Mouse (Mus musculus) hindbrain, embryonic 12.5 days (tissue): ENCODE results near the gene Eloa. TPM values are rescaled to one million over a fixed set of nuclear protein-coding genes. Genes with fewer than 3 reads are reported as not detected.

ENCODE experiments used
- ATAC-seq: fragments of 200-750 bp; cut with Nextera tagmentation; 2 replicates; pipeline ENCODE4 v1.8.0; 2017; ENCODE audit warnings: moderate TSS enrichment; ENCODE audit not compliant: low FRiP score
- H3K27ac ChIP-seq: fragments of 300-500 bp; sonication (generic); 2 replicates; pipeline ENCODE4 v1.5.1; 2016; ENCODE audit warnings: mild to moderate bottlenecking
- H3K27me3 ChIP-seq: fragments of 300-500 bp; sonication (generic); 2 replicates; pipeline ENCODE4 v1.6.1; 2016; ENCODE audit warnings: mild to moderate bottlenecking
- H3K36me3 ChIP-seq: fragments of 300-500 bp; sonication (generic); 2 replicates; pipeline ENCODE4 v1.6.1; 2016; ENCODE audit warnings: mild to moderate bottlenecking
- H3K4me1 ChIP-seq: fragments of 300-500 bp; sonication (generic); 2 replicates; pipeline ENCODE4 v1.6.1; 2016
- H3K4me2 ChIP-seq: fragments of 300-500 bp; sonication (generic); replicated peaks from 2 replicates; pipeline ENCODE4 v1.6.1; 2016; ENCODE audit warnings: mild to moderate bottlenecking
- H3K4me3 ChIP-seq: fragments of 300-500 bp; sonication (generic); 2 replicates; pipeline ENCODE4 v1.5.1; 2016; ENCODE audit warnings: mild to moderate bottlenecking
- H3K9ac ChIP-seq: fragments of 300-500 bp; sonication (generic); 2 replicates; pipeline ENCODE4 v1.6.1; 2016; ENCODE audit warnings: mild to moderate bottlenecking, moderate library complexity
- H3K9me3 ChIP-seq: fragments of 300-500 bp; sonication (generic); replicated peaks from 2 replicates; pipeline ENCODE4 v1.6.1; 2016; ENCODE audit warnings: mild to moderate bottlenecking
- WGBS: fragments of 180-500 bp; shearing (Covaris S2); methylation state at CpG from one replicate; pipeline ENCODE4 v1.1.7; 2016; 5-methylcytosine and 5-hydroxymethylcytosine counted together
- polyA plus RNA-seq: library from polyadenylated mRNA; unstranded; fragments of >200 nt; fragmentation: Nextera tagmentation; extraction: Ambion mirVana; gene quantifications from 2 replicates; pipeline ENCODE4 v1.2.1, GENCODE M21; 2016

Gene Eloa
- polyA plus RNA-seq, 1 experiment from 2014 or later, result 36.5 TPM

DNA sequence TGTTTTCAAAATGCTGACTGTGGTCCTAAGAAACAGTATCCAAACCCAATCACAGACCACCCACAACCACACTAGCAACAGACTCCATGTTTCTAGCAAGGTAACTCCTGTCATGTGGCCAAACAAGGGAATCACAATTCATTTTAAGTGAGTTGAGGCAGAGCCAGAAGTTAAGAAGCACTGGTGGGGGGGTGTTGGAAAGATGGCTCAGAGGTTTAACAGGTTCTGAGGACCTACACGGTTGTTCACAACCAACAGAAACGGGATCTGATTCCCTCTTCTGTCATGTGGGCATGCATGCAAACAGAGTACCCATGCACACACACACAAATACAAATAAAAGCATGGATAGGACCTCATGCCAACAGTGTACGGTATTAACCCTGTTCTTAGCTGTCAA, 30.5 kb upstream of the Eloa start:
- Histone ChIP-seq H3K4me3 (peak overlapping the region; percentile 91), H3K36me3 (peaks cover 39% of the 10 kb centered on the region), H3K27me3 (no peaks in the 10 kb centered on the region), H3K4me2 (peak overlapping the region; percentile 99), H3K4me1 (peaks cover 13% of the 10 kb centered on the region), H3K9me3 (no peaks in the 10 kb centered on the region), H3K27ac (no peak overlapping the region), H3K9ac (peak overlapping the region; percentile 98)
- 7% methylated on average over 3 of the region's 3 CpGs for WGBS
- ATAC-seq, result no peak

DNA sequence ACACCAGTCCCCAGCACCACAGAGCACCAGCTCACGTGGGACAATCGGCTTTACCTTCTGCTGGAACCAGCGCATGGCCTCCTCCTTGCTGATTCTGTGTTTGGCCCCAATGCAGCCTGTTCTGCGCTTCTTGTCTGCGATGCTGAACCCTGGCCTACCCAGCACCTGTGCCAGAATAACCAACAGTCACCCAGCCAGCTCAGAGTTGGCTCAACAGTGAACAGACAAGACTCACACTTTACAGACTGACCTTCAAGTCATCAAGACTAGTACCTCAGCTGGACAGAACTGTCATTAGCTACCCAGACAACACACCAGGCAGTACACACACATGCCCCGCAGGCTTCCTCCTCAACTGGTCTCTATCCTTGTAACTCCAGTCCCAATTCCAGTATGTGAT, 28.7 kb upstream of the Eloa start:
- Histone ChIP-seq H3K27me3 (no peaks in the 10 kb centered on the region), H3K27ac (no peak overlapping the region)
- WGBS, result 98% methylated on average over 6 of the region's 6 CpGs

DNA sequence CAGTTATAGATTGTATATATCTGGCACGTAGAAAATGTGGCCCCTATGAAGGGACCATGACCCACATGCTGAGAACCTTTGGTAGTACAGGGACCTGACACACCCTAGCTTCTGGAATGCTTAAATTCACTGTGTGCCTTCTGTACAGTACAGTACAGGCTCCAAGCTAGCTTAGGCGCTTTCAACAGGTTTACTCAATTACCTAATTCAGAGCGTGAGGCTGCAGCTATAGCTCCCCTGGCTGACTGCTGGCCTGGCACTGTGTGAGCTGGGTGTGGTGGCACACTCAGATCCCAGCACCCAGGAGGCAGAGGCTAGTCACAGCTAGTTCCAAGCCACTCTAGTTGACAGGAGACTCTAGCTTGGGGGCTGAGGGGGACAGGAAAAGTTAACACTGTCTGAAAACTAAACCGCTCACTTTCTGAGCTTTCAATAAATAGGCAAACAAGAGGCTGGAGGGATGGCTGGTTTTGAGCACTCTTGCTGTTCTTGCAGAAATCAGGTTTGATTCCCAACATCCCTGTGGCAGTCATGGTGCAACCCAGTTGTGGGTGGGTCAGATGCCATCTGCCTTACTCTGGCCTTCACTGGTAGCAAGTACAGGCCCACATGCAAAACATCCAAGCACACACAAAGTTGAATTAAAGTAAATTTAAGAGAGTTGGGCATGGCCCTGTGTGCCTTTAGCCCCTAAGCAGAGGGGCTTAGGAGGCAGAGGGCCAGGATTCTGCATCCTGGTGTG, 26.9 kb upstream of the Eloa start:
- Histone ChIP-seq H3K27ac (no peak overlapping the region), H3K36me3 (peaks cover 64% of the 10 kb centered on the region), H3K27me3 (no peaks in the 10 kb centered on the region), H3K4me3 (no peak overlapping the region), H3K9me3 (no peaks in the 10 kb centered on the region), H3K4me1 (peaks cover 16% of the 10 kb centered on the region), H3K4me2 (no peak overlapping the region), H3K9ac (no peak overlapping the region)
- ATAC-seq, result no peak
- WGBS, result 73% methylated on average over 4 of the region's 4 CpGs

More for the DNA sequence above, 28.7 kb upstream of the Eloa start:
- H3K4me3 ChIP-seq, result no peak overlapping the region
- peaks cover 53% of the 10 kb centered on the region for H3K36me3 ChIP-seq
- no peaks in the 10 kb centered on the region for H3K9me3 ChIP-seq
- ATAC-seq, result no peak
- H3K4me2 ChIP-seq, result no peak overlapping the region
- peaks cover 16% of the 10 kb centered on the region for H3K4me1 ChIP-seq
- no peak overlapping the region for H3K9ac ChIP-seq

DNA sequence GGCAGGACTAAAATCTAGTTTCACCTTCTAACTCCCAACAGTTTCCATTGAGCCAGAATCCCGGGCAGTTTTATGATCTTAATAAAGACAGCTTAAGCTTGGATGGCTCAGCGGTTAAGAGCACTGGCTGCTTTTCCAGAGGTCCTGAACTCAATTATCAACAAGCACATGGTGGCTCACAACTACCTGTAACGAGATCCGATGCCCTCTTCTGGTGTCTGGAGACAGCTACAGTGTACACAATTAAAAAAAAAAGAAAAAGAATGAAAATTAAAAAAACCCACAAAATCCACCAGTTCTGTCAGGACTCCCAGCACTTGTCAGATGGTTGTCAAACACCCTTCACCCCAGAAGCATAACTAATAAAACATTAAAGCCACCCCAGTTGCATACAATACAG, 26.1 kb upstream of the Eloa start:
- H3K4me3 ChIP-seq, result no peak overlapping the region
- peaks cover 66% of the 10 kb centered on the region for H3K36me3 ChIP-seq
- H3K9me3 ChIP-seq, result no peaks in the 10 kb centered on the region
- H3K4me2 ChIP-seq, result no peak overlapping the region
- H3K9ac ChIP-seq, result no peak overlapping the region
- H3K4me1 ChIP-seq, result peaks cover 16% of the 10 kb centered on the region
- 71% methylated on average over 4 of the region's 4 CpGs for WGBS
- no peak overlapping the region for H3K27ac ChIP-seq
- no peak for ATAC-seq
- H3K27me3 ChIP-seq, result no peaks in the 10 kb centered on the region

DNA sequence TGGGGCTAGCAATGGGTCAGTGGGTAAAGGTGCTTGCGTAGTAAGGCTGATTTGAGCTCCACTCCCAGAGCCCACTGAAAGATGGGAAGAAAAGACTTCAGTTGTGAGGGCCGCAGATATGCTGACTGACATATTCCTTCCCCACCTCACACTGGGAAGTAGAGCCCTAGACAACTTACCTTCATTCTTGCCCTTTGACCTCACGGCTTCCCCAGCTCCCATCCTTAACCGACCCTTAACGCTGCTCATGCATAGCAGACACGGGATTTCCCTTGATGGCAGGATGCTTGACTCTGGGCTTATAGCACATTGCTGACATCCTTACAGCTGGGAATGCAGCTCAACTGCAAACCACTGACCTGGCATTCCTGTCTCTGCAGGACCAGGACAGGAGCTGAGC, 25.3 kb upstream of the Eloa start:
- Histone ChIP-seq H3K36me3 (peaks cover 66% of the 10 kb centered on the region), H3K4me3 (no peak overlapping the region), H3K9ac (no peak overlapping the region), H3K9me3 (no peaks in the 10 kb centered on the region), H3K4me2 (no peak overlapping the region), H3K27me3 (no peaks in the 10 kb centered on the region), H3K4me1 (peaks cover 11% of the 10 kb centered on the region), H3K27ac (no peak overlapping the region)
- ATAC-seq, result no peak
- 74% methylated on average over 6 of the region's 6 CpGs for WGBS

DNA sequence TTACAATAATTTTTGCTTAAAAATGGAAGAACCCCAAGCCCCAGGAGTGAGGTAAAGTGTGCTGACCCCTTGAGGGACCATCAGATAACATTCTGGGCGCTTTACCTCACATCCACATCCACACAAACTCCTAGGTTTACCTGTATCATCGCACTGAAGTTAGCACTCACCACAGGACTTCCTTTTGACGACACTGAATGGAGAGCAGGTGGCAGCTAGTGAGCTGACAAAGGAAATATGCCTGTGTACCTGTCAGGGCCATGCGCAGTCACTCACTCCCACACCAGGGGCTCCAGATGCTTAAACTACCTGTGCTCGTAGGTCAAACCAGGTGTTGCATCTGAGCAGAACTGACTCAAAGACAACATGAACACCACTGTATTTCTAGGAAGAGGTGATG, 23.5 kb upstream of the Eloa start:
- no peak overlapping the region for H3K27ac ChIP-seq
- 86% methylated on average over 5 of the region's 5 CpGs for WGBS
- no peak overlapping the region for H3K9ac ChIP-seq
- no peaks in the 10 kb centered on the region for H3K9me3 ChIP-seq
- H3K36me3 ChIP-seq, result peaks cover 51% of the 10 kb centered on the region
- H3K4me1 ChIP-seq, result 0 out of 2 replicates have a peak, but pooled peaks cover 3% of the 10 kb centered on the region
- no peak overlapping the region for H3K4me2 ChIP-seq
- no peaks in the 10 kb centered on the region for H3K27me3 ChIP-seq
- ATAC-seq, result no peak
- H3K4me3 ChIP-seq, result no peak overlapping the region

DNA sequence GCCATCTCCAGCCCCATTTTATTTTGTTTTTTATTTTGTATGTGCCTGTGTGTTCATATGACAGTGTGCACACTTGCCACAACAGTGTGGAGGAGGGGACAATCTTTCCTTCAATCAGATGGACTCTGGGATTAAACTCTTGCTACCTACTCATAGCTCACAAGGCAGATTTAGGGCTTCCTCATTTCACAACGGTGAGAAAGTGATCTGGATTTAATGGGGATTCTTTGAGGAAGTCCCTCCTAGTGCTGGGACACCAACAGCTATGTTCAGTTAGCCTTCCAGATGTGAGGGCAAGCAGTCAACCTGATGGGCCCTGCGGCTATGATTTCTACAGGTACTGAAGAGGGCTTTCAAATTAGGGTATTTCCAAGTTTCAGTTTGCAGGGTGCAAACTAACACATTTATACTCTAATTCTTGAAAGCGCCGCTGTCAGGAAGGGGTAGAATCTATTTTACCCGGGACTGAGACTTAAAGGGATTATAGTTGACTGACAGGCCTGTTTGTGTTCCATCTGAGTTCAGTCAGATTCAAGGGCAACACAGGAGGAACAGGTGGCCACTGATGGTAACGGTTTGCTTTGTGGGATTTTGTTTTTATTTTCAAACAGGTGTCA, 22.3 kb upstream of the Eloa start:
- H3K4me2 ChIP-seq, result no peak overlapping the region
- H3K9me3 ChIP-seq, result no peaks in the 10 kb centered on the region
- H3K27ac ChIP-seq, result no peak overlapping the region
- peaks cover 39% of the 10 kb centered on the region for H3K36me3 ChIP-seq
- ATAC-seq, result no peak
- H3K4me1 ChIP-seq, result 0 out of 2 replicates have a peak, but pooled peaks cover 3% of the 10 kb centered on the region
- H3K9ac ChIP-seq, result no peak overlapping the region
- 88% methylated on average over 6 of the region's 6 CpGs for WGBS
- no peak overlapping the region for H3K4me3 ChIP-seq
- H3K27me3 ChIP-seq, result no peaks in the 10 kb centered on the region

DNA sequence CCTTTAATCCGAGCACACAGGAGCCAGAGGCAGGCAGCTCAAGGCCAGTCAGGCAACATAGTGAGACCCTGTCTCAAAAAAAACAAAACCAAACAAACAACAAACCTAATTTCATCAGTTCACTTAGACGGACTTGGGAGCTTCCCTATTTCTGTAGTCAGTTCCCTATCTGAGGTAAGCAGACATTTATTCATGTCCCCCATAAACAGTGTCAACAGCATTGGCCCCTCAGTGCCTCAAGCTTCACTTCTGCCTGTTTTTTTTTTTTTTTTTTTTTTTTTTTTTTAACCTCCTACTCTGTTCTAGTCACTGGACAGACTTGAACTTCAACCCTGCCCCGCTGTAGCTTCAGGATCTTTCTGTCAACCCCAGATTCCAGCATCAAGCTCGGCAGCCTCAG, 13.5 kb upstream of the Eloa start:
- Histone ChIP-seq H3K4me1 (peaks cover 11% of the 10 kb centered on the region), H3K9me3 (no peaks in the 10 kb centered on the region), H3K4me3 (no peak overlapping the region), H3K27ac (no peak overlapping the region), H3K4me2 (no peak overlapping the region), H3K27me3 (no peaks in the 10 kb centered on the region), H3K9ac (no peak overlapping the region), H3K36me3 (no peaks in the 10 kb centered on the region)
- no peak for ATAC-seq
- 86% methylated on average over 4 of the region's 4 CpGs for WGBS

DNA sequence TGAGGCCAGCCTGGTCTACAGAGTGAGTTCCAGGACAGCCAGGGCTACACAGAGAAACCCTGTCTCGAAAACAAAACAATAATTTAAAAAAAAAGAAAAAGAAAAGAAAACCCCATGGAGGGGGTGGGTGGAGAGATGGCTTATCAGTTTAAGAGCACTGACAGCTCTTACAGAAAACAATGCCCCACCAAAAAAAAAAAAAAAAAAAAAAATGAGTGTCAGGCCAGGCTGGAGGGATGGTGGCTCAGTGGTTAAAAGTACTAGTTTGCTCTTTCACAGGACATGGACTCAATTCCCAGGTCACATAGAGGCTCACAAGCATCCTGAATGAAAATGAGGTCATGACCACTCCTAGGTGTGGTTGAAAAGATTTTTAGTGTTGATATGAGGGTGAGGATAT, 11.7 kb upstream of the Eloa start:
- Histone ChIP-seq H3K27ac (no peak overlapping the region), H3K4me1 (peaks cover 11% of the 10 kb centered on the region), H3K27me3 (no peaks in the 10 kb centered on the region), H3K9me3 (no peaks in the 10 kb centered on the region), H3K4me3 (no peak overlapping the region), H3K9ac (no peak overlapping the region), H3K4me2 (no peak overlapping the region), H3K36me3 (no peaks in the 10 kb centered on the region)
- ATAC-seq, result no peak
- whole genome bisulfite sequencing, result 67% methylated on average over 1 of the region's 1 CpGs

DNA sequence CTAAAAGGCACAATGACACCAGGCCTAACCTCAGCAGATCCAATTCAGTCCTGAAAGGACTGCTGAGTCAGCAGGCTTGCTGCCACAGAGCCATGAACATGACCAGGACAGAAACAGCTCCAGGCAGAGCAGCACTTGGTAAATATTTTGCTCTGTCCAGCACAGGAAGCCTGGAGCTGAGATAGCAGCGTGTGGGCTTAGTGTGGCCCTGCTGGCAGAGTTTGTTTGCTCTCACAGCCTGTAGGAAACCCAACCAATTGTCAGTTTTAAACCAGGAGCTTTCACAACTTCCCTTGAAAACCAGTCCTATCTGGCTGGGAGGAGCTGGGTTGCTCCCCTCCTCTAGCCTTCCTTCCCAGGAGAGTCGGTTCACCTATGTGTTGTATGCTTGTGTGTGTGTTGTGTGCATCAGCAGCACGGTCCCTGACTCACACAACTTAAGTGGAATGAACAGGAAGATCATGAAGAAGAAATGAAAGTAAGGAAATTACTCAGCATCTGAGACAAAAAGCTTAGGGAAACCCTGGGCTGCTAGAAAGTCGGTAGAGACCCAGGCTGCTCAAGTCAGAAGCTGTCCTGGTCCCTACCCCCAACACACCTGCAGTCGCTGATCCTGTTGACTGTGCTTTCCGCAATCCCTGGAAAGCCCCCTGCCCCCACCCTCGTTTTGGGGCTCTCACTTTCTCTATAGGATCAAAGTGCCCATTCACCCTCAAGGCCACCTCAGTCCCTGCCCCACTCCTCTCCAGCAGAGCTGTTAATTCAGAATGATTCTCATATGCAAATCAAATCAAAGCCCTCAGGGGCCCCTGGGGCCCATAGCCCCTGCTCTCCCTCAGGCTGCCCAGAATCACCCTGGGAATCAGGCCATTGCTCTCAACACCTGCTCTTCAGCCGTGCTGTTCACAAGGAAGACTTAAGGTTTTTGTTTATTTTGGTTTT, 9.7 kb upstream of the Eloa start:
- peak overlapping the region; percentile 18; the same call in 1 of the 2 replicates for H3K4me2 ChIP-seq
- H3K4me3 ChIP-seq, result no peak overlapping the region
- peak overlapping the region; percentile 25 for H3K27ac ChIP-seq
- peaks cover 11% of the 10 kb centered on the region for H3K4me1 ChIP-seq
- ATAC-seq, result peak; percentile 40; the same call in 1 of the 2 replicates
- H3K9me3 ChIP-seq, result no peaks in the 10 kb centered on the region
- 2% methylated on average over 8 of the region's 8 CpGs for WGBS
- H3K9ac ChIP-seq, result peak overlapping the region; percentile 8; the same call in 1 of the 2 replicates
- H3K36me3 ChIP-seq, result no peaks in the 10 kb centered on the region
- no peaks in the 10 kb centered on the region for H3K27me3 ChIP-seq

DNA sequence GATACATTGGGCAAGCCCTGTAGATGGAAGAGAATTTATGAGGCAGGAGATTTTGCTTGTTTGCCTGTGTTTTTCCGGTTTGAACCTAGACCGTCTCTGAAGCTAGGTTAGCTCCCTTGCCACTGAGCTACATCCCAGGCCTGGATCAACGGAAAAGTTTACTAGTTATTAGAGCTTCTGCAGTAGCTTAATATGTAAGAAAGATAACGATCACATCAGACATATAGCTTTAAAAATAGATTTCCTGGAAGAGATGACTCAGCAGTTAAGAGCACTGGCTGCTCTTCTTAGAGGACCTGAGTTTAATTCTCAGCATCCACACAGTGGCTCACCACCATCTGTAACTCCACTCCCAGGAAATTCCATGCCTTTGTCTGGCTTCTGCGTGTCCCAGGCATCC, 7.1 kb upstream of the Eloa start:
- H3K4me1 ChIP-seq, result peaks cover 11% of the 10 kb centered on the region
- no peaks in the 10 kb centered on the region for H3K27me3 ChIP-seq
- ATAC-seq, result no peak
- H3K36me3 ChIP-seq, result no peaks in the 10 kb centered on the region
- no peak overlapping the region for H3K9ac ChIP-seq
- 88% methylated on average over 5 of the region's 5 CpGs for WGBS
- no peak overlapping the region for H3K4me3 ChIP-seq
- no peak overlapping the region for H3K27ac ChIP-seq
- H3K4me2 ChIP-seq, result no peak overlapping the region
- H3K9me3 ChIP-seq, result no peaks in the 10 kb centered on the region

DNA sequence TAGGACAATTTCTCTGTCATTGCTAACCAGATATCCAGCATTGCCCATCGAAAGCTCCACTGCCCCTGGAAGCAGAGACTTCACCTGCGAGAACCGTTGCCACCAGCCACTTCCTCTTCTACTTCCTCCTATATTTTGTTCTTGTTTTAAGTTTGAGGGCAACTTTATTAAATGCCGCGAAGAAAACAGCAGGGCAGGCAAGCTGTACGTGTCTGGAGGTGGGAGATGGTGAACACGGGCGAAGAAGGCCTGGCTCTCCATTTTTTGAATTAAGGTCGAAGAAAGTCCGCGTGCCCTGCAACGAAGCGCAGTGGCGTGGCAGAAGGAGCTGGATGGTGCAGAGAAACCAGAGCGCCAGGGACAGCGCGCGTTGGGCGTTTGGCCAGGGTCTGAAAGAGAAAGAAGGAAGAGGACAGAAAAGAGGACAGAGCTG, 6.6 kb upstream of the Eloa start:
- no peak overlapping the region for H3K4me3 ChIP-seq
- H3K36me3 ChIP-seq, result no peaks in the 10 kb centered on the region
- 89% methylated on average over 19 of the region's 19 CpGs for WGBS
- no peak overlapping the region for H3K9ac ChIP-seq
- H3K27me3 ChIP-seq, result no peaks in the 10 kb centered on the region
- H3K27ac ChIP-seq, result no peak overlapping the region
- no peak for ATAC-seq
- peaks cover 11% of the 10 kb centered on the region for H3K4me1 ChIP-seq
- H3K4me2 ChIP-seq, result no peak overlapping the region
- no peaks in the 10 kb centered on the region for H3K9me3 ChIP-seq
